Mouse (Mus musculus): ENCODE measurements at regions not wholly inside any gene's neighbourhood (a gene's known extent, or its start where the extent isn't known, plus 50 kb on each side); places are given as distances from the start of the nearest gene placed in this dataset.
"Not testable (repeated sequence)": the region's sequence is repeated elsewhere in the genome, so short reads cannot be mapped to it uniquely, and the experiment has no call there.

GRCm38 (mm10) chr3:133665425-133666317 is 120.7 kb upstream of the Tet2 start:
- no peak for DNase-seq

- peak; percentile 8 to 14 for DNase-seq
Measured at GRCm38 (mm10) chr3:133672742-133673447, 128.0 kb upstream of the Tet2 start.

DNA sequence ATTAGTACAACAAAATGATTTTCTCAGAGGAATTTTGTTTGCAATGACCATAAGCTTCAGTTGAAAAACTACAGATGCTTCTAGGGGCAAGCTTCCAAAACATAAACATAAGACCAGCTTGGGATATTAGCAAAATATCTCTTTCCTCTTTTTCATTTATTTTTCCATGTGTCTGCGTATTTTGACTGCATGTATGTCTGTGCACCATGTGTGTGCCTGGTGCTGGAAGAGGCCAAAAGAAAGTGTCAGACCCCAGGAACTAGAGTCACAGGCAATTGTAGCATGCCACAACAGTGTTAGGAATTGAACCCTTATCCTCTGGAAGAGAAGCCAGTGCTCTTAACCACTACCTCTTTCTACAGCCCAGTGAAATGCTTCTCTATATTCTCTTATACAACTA is 133.0 kb upstream of the Tet2 start:
- no peak for DNase-seq

- DNase-seq, result no peak
Measured at GRCm38 (mm10) chr3:133679891-133680290, 135.0 kb upstream of the Tet2 start.

DNA sequence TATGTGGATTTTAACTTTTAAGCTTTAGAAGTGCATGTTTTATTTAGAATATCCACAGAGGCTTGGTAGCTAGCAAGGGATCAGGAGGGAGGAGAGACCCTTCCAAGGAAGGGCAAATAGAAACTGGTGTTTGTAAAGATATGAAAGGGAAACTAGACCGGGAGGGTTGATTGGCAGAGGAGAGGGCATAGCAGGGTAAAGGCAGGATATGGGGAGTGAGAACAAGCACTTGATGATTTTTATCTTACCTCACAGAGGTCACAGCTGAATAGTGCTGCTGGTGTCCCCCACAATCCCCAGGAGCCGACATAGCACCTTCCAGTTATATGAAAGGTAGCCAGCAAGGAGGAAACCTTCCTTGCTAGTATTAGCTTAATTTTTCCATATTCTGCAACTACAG is 135.4 kb upstream of the Tet2 start:
- DNase-seq, result no peak

DNA sequence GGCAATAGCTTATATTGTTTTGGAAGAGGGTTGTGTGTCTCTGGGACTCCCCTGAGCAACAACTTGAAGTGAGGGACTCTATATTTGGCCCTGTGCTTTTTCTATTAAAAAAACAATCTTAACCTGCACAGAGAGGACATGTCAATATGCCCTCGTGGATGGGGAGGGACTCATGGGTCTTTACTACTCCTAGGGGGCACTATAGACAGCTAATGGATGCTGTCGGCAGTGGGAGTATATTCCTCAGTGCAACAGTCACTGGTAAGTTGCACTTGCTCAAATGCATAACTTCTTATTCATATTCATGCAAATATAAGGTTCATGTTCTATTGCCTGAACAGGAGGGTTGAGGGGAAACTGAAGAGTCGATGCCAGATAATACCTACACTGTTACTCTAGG is 135.9 kb upstream of the Tet2 start:
- DNase-seq, result no peak

GRCm38 (mm10) chr3:133684196-133684743 is 139.3 kb upstream of the Tet2 start:
- no peak for DNase-seq

GRCm38 (mm10) chr3:133684747-133685146 is 139.8 kb upstream of the Tet2 start:
- no peak for DNase-seq

- no peak for DNase-seq
Measured at GRCm38 (mm10) chr3:133685393-133685792, 140.5 kb upstream of the Tet2 start.

DNA sequence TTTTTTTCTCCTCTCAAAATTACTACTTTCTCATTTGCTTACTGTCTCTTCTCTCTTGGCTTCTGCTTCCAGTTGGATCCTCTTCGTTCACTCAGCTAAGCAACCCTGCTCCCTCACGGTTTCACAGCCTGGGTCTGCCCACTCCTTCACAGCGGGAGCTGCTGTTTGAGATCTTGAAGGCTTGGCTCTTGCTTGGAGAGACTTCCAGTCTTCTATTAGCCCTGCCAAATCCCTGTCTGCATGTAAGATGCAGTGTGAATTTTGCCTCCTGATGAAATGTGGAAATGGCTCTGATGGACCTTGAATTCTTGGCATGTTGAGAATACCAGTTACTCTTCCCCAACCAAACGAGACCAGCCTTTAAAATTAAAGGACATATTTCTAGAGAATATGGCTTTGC is 149.1 kb upstream of the Tet2 start:
- peak; percentile 16 to 26 for DNase-seq

GRCm38 (mm10) chr3:133696122-133696521 is 151.2 kb upstream of the Tet2 start:
- DNase-seq, result no peak

GRCm38 (mm10) chr3:133704849-133705248 is 159.9 kb upstream of the Tet2 start:
- DNase-seq, result not testable (repeated sequence)

DNA sequence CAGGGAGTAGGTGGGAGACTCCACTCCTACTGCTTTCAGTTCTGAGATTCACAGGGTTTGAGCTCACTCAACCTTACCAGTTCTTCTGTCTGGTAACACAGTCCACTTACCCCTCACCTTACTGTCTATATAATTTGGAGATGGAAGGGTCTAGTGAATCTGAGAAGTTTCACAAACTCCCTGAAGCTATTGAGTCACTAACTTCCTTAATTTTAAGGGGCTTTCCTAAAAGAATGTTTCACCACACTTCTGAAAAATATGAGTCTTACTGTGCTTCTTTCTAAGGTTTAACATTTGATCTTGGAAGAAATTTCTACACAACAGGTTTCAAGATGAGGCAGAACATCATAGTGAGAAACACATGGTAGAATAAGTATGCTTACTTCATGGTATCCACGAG is 166.6 kb upstream of the Tet2 start:
- no peak for DNase-seq

- no peak for DNase-seq
Measured at GRCm38 (mm10) chr3:133722550-133723290, 177.8 kb upstream of the Tet2 start.

DNA sequence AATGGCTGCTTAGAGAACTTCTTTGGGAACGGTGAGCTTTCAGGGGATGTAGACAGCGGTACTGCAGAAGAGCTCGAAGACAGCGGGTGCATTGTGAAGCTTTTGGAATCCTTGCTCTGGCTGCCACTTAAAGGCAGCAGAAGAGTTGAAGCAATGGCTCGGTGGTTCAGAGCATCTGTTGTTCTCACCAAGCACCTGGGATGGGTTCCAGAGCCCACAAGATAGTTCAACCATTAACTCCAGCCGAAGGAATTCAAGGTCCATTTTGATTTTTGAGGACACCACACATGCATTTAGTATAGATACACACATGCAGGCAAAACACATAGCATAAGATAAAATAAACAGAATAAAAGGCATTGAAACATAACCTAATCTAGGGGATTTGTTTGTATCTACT is 181.9 kb upstream of the Tet2 start:
- DNase-seq, result no peak

- no peak for DNase-seq
Measured at GRCm38 (mm10) chr3:133735603-133736002, 190.7 kb upstream of the Tet2 start.

DNA sequence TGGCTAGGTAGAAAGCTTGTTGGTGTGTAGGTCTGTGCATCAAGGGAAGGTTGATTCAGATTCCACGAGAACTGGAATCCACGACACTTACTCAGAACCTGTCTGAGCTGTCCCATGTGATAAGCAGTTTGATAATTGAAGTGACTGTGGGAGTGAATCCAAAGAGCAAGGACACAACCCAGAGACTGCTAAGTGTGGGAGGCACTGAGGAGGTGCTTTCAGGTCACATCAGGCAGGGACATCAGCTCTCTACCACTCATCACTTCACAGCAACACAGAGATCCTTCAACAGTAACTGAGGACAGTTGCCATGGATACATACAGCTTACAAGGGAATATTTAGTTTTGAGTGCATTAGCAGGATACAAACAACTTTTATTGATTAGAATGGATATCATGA is 194.0 kb upstream of the Tet2 start:
- no peak for DNase-seq

- DNase-seq, result no peak
Measured at GRCm38 (mm10) chr3:133744552-133745118, 199.7 kb upstream of the Tet2 start.

- no peak for DNase-seq
Measured at GRCm38 (mm10) chr3:133748756-133749737, 204.1 kb upstream of the Tet2 start.

DNA sequence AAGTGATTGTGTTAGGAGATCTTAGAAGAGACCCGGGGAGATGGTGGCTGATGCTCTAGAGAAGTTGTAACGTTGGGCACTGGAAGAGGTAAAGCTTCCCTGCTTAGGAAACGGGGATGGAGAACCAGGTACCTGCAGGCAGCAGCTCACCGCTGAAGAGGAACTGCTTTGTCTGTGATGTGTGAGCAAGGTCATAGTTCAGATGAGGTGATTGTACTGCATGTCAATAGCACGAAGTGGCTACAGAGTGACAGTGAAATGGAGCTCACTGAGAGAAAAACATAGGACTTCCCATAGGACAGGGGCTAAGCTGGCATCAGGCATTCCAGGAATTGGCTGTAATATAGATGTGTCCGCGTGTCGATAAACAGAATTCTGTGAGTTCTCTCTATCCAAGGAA is 205.1 kb upstream of the Tet2 start:
- no peak for DNase-seq

DNA sequence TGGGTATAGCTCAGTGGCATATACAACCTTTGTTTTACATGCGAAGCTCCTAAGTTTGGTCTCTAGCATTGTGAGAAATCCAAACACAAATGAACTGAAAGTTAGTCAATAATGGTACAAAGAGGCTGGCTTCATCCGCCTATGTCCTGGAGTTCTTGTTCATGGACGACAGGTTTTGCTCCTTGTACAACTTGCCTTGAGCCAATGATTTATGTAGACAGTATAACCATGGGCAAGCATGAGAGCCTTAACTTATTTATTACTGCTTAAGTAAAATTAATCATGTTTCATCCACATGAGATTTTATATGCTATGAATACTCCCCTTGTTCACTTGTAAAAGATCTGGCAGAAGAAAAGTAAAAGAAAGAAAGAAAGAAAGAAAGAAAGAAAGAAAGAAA is 205.7 kb upstream of the Tet2 start:
- DNase-seq, result no peak

- no peak for DNase-seq
Measured at GRCm38 (mm10) chr3:133751011-133751410, 206.1 kb upstream of the Tet2 start.

All from cerebellum, postnatal 36 days (tissue).